ENCODE assay signal across 8 mouse cellular contexts in genomic region chr5:135851024-135851423, GRCm38 (mm10). TPM values are rescaled to one million over a fixed set of nuclear protein-coding genes. Genes with fewer than 3 reads are reported as not detected.
A peak's percentile ranks its signal among the peaks of the same experiment; 100 is the strongest.
DNase-seq lines count a peak whose midpoint lies in the region; ATAC-seq and TF ChIP-seq lines count a peak whose summit lies in the region.

No protein-coding gene starts in this region.

- WGBS in kidney, postnatal 0 days = under 1% methylated on average over 15 of the region's 15 CpGs
- WGBS in kidney, adult 2 months = 1% methylated on average over 15 of the region's 15 CpGs
- WGBS in hindbrain, embryonic 16.5 days = 2% methylated on average over 15 of the region's 15 CpGs
- under 1% methylated on average over 15 of the region's 15 CpGs for WGBS in neural tube, embryonic 15.5 days
- WGBS in heart, embryonic 11.5 days (ENCODE audit: insufficient replicate concordance) = under 1% methylated on average over 15 of the region's 15 CpGs

- H3K36me3 ChIP-seq in kidney, postnatal 0 days (ENCODE audit: insufficient read depth, low read length) = no peaks in the 10 kb centered on the region
- no peaks in the 10 kb centered on the region for H3K36me3 ChIP-seq in kidney, adult 2 months (ENCODE audit: control insufficient read depth, insufficient read depth, low read length)
- H3K36me3 ChIP-seq in hindbrain, embryonic 16.5 days (ENCODE audit: control insufficient read depth, insufficient read depth, low read length) = peaks cover 3% of the 10 kb centered on the region
- peaks cover 13% of the 10 kb centered on the region; the same call in 1 of the 2 replicates for H3K36me3 ChIP-seq in neural tube, embryonic 15.5 days
- no peaks in the 10 kb centered on the region for H3K36me3 ChIP-seq in heart, embryonic 11.5 days (ENCODE audit: control insufficient read depth, insufficient read depth, low read length)

- peak; percentile 63 for DNase-seq in kidney, postnatal 0 days (ENCODE audit: low spot score)
- DNase-seq in kidney, adult 2 months = no peak
- peak; percentile 89 for DNase-seq in embryo, embryonic 10.5 days (ENCODE audit: low spot score)
- no peak for DNase-seq in B cell, adult 2 months
- DNase-seq in thymus, postnatal 0 days (ENCODE audit: low spot score) = no peak

- no peak overlapping the region; the same call in 1 of the 2 replicates for H3K4me2 ChIP-seq in kidney, postnatal 0 days (ENCODE audit: low read length)
- H3K4me2 ChIP-seq in hindbrain, embryonic 16.5 days (ENCODE audit: low read length) = peak overlapping the region; percentile 35; the same call in 1 of the 2 replicates
- H3K4me2 ChIP-seq in neural tube, embryonic 15.5 days = peak overlapping the region; percentile 33
- no peak overlapping the region for H3K4me2 ChIP-seq in heart, embryonic 11.5 days

- H3K27ac ChIP-seq in kidney, postnatal 0 days = no peak overlapping the region
- no peak overlapping the region for H3K27ac ChIP-seq in kidney, adult 2 months (ENCODE audit: insufficient read depth, low read depth, low read length)
- H3K27ac ChIP-seq in hindbrain, embryonic 16.5 days (ENCODE audit: low read depth, low read length) = peak overlapping the region; percentile 78
- peak overlapping the region; percentile 84 for H3K27ac ChIP-seq in neural tube, embryonic 15.5 days (replicated peaks)
- H3K27ac ChIP-seq in heart, embryonic 11.5 days (ENCODE audit: low read depth, low read length) = no peak overlapping the region

- ATAC-seq in kidney, postnatal 0 days (replicated peaks; ENCODE audit: low FRiP score, low read depth) = 0 out of 2 replicates have a peak, but pooled peaks have one; percentile 17
- ATAC-seq in hindbrain, embryonic 16.5 days = peak; percentile 88
- peak; percentile 83 for ATAC-seq in neural tube, embryonic 15.5 days (ENCODE audit: low FRiP score)
- ATAC-seq in heart, embryonic 11.5 days (replicated peaks; ENCODE audit: insufficient number of reproducible peaks, low FRiP score, low TSS enrichment) = no peak; the same call in 1 of the 2 replicates

- no peaks in the 10 kb centered on the region for H3K4me1 ChIP-seq in kidney, postnatal 0 days (replicated peaks; ENCODE audit: insufficient read depth, low read length)
- no peaks in the 10 kb centered on the region for H3K4me1 ChIP-seq in kidney, adult 2 months (ENCODE audit: control insufficient read depth, insufficient read depth, low read length)
- peaks cover 22% of the 10 kb centered on the region for H3K4me1 ChIP-seq in hindbrain, embryonic 16.5 days (ENCODE audit: control insufficient read depth, insufficient read depth, low read depth, low read length)
- H3K4me1 ChIP-seq in neural tube, embryonic 15.5 days = peaks cover 33% of the 10 kb centered on the region
- H3K4me1 ChIP-seq in heart, embryonic 11.5 days (ENCODE audit: control insufficient read depth, insufficient read depth, low read length) = no peaks in the 10 kb centered on the region; the same call in 1 of the 2 replicates

- no peak overlapping the region for H3K9ac ChIP-seq in kidney, postnatal 0 days (ENCODE audit: low read depth, low read length)
- H3K9ac ChIP-seq in hindbrain, embryonic 16.5 days (ENCODE audit: low read depth, low read length) = peak overlapping the region; percentile 51
- no peak overlapping the region for H3K9ac ChIP-seq in neural tube, embryonic 15.5 days (replicated peaks)
- no peak overlapping the region for H3K9ac ChIP-seq in heart, embryonic 11.5 days (ENCODE audit: low read depth, low read length)

- no peak overlapping the region for H3K4me3 ChIP-seq in kidney, postnatal 0 days (replicated peaks; ENCODE audit: low read depth, low read length)
- H3K4me3 ChIP-seq in kidney, adult 2 months (ENCODE audit: insufficient read depth, low read depth, low read length) = no peak overlapping the region
- H3K4me3 ChIP-seq in hindbrain, embryonic 16.5 days (ENCODE audit: low read length) = no peak overlapping the region
- H3K4me3 ChIP-seq in neural tube, embryonic 15.5 days (replicated peaks) = no peak overlapping the region
- no peak overlapping the region for H3K4me3 ChIP-seq in heart, embryonic 11.5 days (ENCODE audit: low read depth, low read length)

- no peaks in the 10 kb centered on the region for H3K9me3 ChIP-seq in kidney, postnatal 0 days (replicated peaks; ENCODE audit: low read length)
- no peaks in the 10 kb centered on the region for H3K9me3 ChIP-seq in hindbrain, embryonic 16.5 days (ENCODE audit: control insufficient read depth, low read length)
- no peaks in the 10 kb centered on the region for H3K9me3 ChIP-seq in neural tube, embryonic 15.5 days (replicated peaks)
- no peaks in the 10 kb centered on the region for H3K9me3 ChIP-seq in heart, embryonic 11.5 days (replicated peaks; ENCODE audit: control insufficient read depth, low read length)

- TF ChIP-seq POLR2A in kidney, adult 2 months (IDR thresholded peaks at IDR 0.05; ENCODE audit: low read depth, low read length) = no peak

- no peak for TF ChIP-seq CTCF in kidney, postnatal 0 days (IDR thresholded peaks at IDR 0.05; ENCODE audit: low read depth)
- TF ChIP-seq CTCF in kidney, adult 2 months (conservative IDR thresholded peaks at IDR 0.05; ENCODE audit: insufficient read depth, insufficient read length, low read depth, low read length) = no peak

- peaks cover 18% of the 10 kb centered on the region for H3K27me3 ChIP-seq in kidney, postnatal 0 days (ENCODE audit: insufficient read depth, low read length)
- H3K27me3 ChIP-seq in kidney, adult 2 months (replicated peaks; ENCODE audit: control insufficient read depth, insufficient read depth, low read length) = peaks cover 4% of the 10 kb centered on the region
- H3K27me3 ChIP-seq in hindbrain, embryonic 16.5 days (replicated peaks; ENCODE audit: control insufficient read depth, insufficient read depth, low read length) = peaks cover 5% of the 10 kb centered on the region; the same call in 1 of the 2 replicates
- peaks cover 8% of the 10 kb centered on the region for H3K27me3 ChIP-seq in neural tube, embryonic 15.5 days (replicated peaks)
- H3K27me3 ChIP-seq in heart, embryonic 11.5 days (ENCODE audit: control insufficient read depth, insufficient read depth, low read length) = peaks cover 58% of the 10 kb centered on the region

RNA-seq across cellular contexts. Expression of gene Hspb1, which starts 36.7 kb away (rescaled TPM):
- polyA plus RNA-seq in kidney, postnatal 0 days (2015; fragmentation: Nextera tagmentation; extraction: Ambion mirVana) = 99.9 and 113 TPM in 2 replicates
- polyA plus RNA-seq in kidney, adult 2 months (2012; rRNA removed) = 77.2 and 77.8 TPM in 2 replicates
- 15.6 and 29.6 TPM in 2 replicates for polyA plus RNA-seq in hindbrain, embryonic 16.5 days (2015; fragmentation: Nextera tagmentation; extraction: Ambion mirVana)
- 36.4 and 38.1 TPM in 2 replicates for polyA plus RNA-seq in neural tube, embryonic 15.5 days (2015; fragmentation: Nextera tagmentation; extraction: Ambion mirVana)
- 23.7 and 29.1 TPM in 2 replicates for polyA plus RNA-seq in thymus, postnatal 0 days (2015; fragmentation: Nextera tagmentation; extraction: Ambion mirVana)
- polyA plus RNA-seq in heart, embryonic 11.5 days (2014; fragmentation: Nextera tagmentation; extraction: Ambion mirVana) = 815 and 827 TPM in 2 replicates

RNA-seq across cellular contexts. Expression of gene Srrm3, which starts 44.3 kb away (rescaled TPM):
- polyA plus RNA-seq in kidney, postnatal 0 days (2015; fragmentation: Nextera tagmentation; extraction: Ambion mirVana) = 0.13 and 0.16 TPM in 2 replicates
- polyA plus RNA-seq in kidney, adult 2 months (2012; rRNA removed) = 0.03 and 0.16 TPM in 2 replicates
- polyA plus RNA-seq in hindbrain, embryonic 16.5 days (2015; fragmentation: Nextera tagmentation; extraction: Ambion mirVana) = 59.7 and 65.9 TPM in 2 replicates
- polyA plus RNA-seq in neural tube, embryonic 15.5 days (2015; fragmentation: Nextera tagmentation; extraction: Ambion mirVana) = 65.5 and 87.3 TPM in 2 replicates
- polyA plus RNA-seq in thymus, postnatal 0 days (2015; fragmentation: Nextera tagmentation; extraction: Ambion mirVana) = 0.09 TPM in 1 of 2 replicates, not detected in the other
- polyA plus RNA-seq in heart, embryonic 11.5 days (2014; fragmentation: Nextera tagmentation; extraction: Ambion mirVana) = 0.21 TPM in 1 of 2 replicates, not detected in the other

Comparison
In these comparisons a context has a peak if more than half of its experiments do, and no peak if none do; other contexts are left out.
1. DNase-seq: peak in kidney, postnatal 0 days (single experiment) and embryo, embryonic 10.5 days (single experiment); none in kidney, adult 2 months (single experiment), B cell, adult 2 months (0 of 2) and thymus, postnatal 0 days (single experiment).
2. H3K27ac ChIP-seq: peak in hindbrain, embryonic 16.5 days (single experiment) and neural tube, embryonic 15.5 days (single experiment); none in kidney, postnatal 0 days (single experiment), kidney, adult 2 months (single experiment) and heart, embryonic 11.5 days (single experiment).
3. H3K4me2 ChIP-seq: peak in hindbrain, embryonic 16.5 days (single experiment) and neural tube, embryonic 15.5 days (single experiment); none in kidney, postnatal 0 days (single experiment) and heart, embryonic 11.5 days (single experiment).
4. RNA of gene Srrm3, which starts 44.3 kb away (polyA plus RNA-seq): 65.5 to 87.3 TPM in neural tube, embryonic 15.5 days and 59.7 to 65.9 TPM in hindbrain, embryonic 16.5 days; 0.21 TPM in heart, embryonic 11.5 days, 0.13 to 0.16 TPM in kidney, postnatal 0 days, 0.03 to 0.16 TPM in kidney, adult 2 months and 0.09 TPM in thymus, postnatal 0 days; every median in the first group is over 10 times any median in the second.